Mouse (Mus musculus) induced T-regulatory cell, adult 2 months (primary cell): Measurements from ENCODE around the gene Olfr95.
"Not testable (repeated sequence)": the region's sequence is repeated elsewhere in the genome, so short reads cannot be mapped to it uniquely, and the experiment has no call there.

ENCODE experiments used
- DNase-seq: peaks from one replicate; pipeline ENCODE4 v3.0.0-alpha.2; 2012; ENCODE audit warnings: low read depth

Olfr95 gene

DNA sequence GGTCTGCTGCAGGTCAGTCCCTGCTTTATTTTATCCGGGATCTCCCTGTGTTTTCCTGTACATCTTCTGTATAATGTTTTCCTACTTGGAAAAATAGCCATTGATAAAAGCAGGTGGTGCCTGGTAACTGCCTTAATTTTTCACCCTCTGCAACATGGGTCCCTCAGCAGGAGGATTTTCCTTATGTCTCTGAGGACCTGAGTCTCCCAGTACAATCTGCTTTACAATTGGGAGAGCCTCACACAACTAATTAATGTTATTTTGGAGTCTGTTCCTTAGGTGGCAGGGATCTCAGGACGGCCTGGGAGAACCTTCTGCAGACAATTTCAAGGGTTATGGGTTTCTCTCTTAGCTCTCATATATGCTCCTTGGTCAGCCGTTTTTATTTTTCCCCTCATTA is at the start of gene Olfr95:
Gene Olfr95, minus strand, starts transcription at position 101 of the 400 bp plus-strand sequence.
- DNase-seq: no peak

GRCm38 (mm10) chr17:37250544-37250943 is 37.6 kb upstream of the Olfr95 start:
- peak; percentile 64 for DNase-seq

DNA sequence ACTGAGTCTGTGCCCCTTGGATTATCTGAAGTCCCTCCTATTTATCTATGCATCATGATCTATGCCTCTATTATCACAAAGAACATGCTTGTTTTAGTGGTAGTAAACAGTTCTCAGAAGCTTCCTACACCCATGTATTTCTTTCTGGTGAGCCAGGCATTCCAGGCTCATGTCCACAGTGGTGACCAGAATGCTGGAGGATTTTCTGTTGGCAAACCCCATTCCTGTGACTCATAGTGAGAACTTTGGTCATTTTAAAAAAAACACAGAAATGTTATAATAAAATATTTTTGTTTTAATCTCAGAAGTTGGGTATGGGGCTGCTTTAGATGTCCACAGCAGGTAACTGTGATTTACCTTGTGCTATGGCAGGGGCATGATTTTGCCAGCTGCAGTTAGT is 36.5 kb upstream of the Olfr95 start:
- no peak for DNase-seq

GRCm38 (mm10) chr17:37246715-37247114 is 33.8 kb upstream of the Olfr95 start:
- peak; percentile 85 for DNase-seq

DNA sequence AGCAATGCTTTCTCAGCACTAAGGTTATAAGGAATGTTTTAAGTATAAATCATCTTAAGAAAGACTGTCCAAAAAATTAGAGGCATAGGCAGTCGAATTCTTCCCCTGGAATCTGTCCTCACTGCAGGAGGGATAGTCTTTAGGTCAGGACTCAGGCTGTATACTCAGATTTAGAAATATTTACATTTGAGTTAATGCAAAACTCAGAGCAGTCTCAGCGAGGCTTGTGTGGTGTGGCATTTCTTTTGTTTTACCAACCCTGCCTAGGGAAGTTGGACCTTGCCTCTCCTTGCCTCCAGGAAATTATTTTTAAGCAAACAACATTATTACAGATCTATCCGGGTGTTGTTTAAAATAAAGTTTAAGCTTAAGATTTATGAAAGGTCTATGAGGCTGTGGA is 29.3 kb upstream of the Olfr95 start:
- no peak for DNase-seq

DNA sequence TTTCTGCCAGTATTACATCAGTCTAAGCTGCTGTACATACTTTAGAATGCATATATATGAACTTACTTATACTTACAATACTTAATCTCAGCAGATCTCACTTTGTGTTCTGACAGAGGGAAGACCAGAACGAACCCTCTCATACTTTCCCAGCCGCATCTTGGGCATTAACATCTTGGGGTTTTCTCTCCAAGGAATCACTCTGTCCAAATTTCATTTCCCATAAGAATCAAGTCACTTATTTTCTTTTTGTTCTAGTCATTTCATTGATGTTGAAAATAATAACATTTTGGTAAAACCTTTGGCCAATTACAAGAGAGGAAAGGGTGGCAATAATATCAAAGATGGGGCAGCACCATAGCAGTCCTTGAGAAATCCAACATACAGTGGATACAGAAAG is 24.3 kb upstream of the Olfr95 start, which contains the start of gene Olfr97:
Gene Olfr97, minus strand, starts transcription at position 101 of the 400 bp plus-strand sequence.
- not testable (repeated sequence) for DNase-seq

- no peak for DNase-seq
Observed at GRCm38 (mm10) chr17:37221879-37222278, 9.0 kb upstream of the Olfr95 start.

DNA sequence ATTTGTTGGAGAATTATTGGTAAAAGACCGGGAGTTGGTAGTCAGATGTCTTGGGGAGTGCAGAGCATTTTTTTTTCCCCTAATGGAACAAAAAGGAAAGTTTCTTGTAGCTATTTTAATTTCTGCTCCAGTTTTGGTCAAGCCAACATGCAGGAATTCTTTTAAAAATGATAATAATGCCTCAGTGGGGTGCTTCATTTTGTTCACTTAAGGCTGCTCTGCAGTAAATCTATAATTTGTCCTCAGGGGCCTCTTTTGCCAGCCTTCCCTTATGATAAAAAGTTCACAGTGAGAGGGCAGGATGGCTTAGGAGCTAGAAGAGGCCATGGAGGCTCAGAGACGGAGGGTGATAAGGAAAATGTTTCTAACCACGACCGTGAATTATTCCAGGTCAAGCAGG is 6.9 kb upstream of the Olfr95 start, which contains the start of gene Olfr96:
Gene Olfr96, plus strand, starts transcription at position 301 of the 400 bp plus-strand sequence.
- DNase-seq: no peak

DNA sequence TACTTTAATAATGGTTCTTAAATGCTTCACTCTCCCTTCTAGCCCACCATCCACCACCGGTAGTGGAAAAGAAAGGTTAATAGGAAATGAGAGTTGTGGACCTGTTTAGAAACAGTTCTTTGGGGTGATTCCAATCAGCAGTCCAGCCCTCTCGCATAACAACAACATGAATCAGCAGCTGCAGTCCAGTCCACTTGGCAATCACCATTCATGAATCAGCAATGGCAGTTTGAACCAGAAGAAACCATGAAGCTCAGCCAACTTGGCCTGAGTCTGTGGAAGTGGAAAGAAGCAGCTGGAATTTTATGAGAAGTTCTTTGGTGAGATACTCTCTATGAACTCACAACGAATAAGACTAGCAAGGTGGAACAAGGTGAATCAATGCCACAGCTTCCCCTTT is 5.6 kb upstream of the Olfr95 start:
- DNase-seq: no peak

- no peak for DNase-seq
Observed at GRCm38 (mm10) chr17:37210884-37211768, 1.8 kb downstream of the Olfr95 start.

GRCm38 (mm10) chr17:37203917-37204236 is 9.0 kb downstream of the Olfr95 start:
- no peak for DNase-seq

DNA sequence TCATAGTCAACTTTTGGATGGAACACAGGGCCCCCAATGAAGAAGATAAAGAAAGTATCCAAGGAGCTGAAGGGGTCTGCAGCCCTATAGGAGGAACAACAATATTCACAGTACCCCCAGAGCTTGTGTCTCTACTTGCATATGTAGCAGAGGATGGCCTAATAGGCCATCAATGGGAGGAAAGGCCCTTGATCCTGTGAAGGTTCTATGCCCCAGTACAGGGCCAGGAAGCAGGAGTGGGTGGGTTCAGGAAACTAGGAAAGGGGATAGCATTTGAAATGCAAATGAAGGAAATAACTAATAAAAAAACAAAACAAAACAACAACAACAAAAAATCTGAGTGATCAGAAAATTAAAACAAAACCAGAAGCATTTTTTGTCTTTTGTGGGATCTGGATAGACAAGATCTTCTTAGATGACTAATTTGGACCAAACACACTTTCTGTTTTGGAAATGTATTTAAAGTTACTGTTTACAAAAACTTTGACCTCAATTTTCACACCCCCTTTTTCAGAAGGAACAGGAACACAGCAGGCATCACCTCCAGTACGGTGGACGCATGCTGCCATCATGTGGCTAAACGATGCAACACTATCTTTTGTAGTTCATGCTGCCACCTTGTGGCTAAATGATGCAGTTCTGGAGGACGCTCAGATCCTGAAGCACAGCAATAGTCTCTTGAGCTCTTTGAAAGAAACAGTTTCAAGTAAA is 9.6 kb downstream of the Olfr95 start:
- peak; percentile 86 for DNase-seq

DNA sequence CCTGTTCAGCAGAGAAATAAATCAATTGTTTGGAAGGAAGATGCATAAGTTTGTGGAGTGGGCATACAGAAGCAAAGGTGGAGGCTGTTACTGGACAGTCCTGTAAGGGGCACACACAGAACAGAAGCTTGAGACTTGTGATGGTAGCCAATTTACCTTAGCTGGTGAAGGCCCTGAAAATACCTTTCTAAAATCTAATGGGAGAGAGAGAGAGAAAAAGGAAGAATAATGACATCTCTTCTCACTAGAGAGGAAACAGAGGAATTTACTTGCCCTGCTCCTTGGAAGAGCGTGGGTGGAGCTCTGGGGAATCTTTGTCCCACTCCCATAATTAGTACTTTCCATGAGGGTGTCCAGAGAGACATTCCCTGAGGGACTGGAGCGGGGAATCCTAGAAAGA is 12.0 kb downstream of the Olfr95 start, which contains the start of gene Olfr94:
Gene Olfr94, minus strand, starts transcription at position 101 of the 400 bp plus-strand sequence.
- no peak for DNase-seq

- DNase-seq: no peak
Observed at GRCm38 (mm10) chr17:37196845-37197724, 15.8 kb downstream of the Olfr95 start.

DNA sequence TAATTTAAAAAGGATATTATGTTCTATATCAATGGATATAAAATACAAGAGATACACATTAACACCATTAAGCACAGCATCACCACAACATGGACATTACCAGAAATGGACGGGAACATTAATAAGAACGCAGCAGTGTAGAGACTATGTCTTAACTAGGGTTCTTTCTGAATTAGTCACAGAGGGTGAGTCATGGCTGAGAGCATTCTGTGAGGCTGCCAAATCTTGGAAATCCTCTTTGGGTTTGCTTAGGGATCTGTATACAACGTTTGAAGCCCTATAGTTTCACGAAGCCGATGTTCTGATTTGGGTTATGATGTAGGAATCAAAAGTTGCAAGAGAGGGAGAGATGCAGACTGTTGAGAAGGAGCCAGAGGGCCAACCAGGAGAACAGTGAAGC is 18.1 kb downstream of the Olfr95 start:
- DNase-seq: no peak

DNA sequence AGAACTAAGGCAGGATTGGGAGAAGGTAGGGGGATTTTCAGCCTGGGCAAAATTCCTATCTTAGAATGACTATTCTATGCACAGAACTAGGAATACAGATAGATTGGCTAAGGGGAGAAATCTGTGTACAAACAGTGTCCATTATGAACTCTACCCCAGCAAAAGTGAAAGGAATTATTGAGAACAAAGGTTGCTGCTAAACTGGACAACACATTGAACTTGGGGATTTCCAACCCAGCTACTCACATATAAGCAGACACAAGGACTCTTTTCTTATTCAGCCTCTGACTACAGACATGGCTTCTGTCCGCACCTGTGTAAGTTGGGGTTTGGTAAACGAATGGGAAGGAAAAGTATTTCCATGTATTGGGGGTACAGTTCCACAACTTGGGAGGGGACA is 19.3 kb downstream of the Olfr95 start, which contains the start of gene Ubd:
Gene Ubd, plus strand, starts transcription at position 237 of the 400 bp plus-strand sequence.
- DNase-seq: no peak

GRCm38 (mm10) chr17:37193032-37193431 is 19.9 kb downstream of the Olfr95 start:
- DNase-seq: no peak

GRCm38 (mm10) chr17:37190711-37191110 is 22.2 kb downstream of the Olfr95 start:
- peak; percentile 8 for DNase-seq

GRCm38 (mm10) chr17:37185474-37185873 is 27.4 kb downstream of the Olfr95 start:
- peak; percentile 10 for DNase-seq

DNA sequence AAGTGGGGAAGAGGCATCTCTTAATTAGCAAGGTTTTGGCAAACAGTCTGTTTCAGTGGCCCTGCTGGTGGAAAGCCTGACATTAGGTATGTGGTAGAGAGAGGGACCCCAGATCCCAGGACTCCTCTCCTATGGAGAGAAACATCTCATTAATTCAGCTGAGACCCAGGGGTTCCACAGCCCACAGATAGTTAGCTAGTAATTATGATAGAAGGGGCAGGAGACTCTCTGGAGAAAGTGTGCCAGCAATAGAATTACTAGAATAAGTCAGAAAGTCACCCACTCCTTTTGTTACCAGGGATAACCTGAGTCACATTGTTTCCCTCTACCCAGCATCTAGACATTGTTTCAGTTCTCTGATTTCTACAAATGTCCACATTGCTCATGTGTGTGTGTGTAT is 51.5 kb downstream of the Olfr95 start, which contains the start of gene Olfr93:
Gene Olfr93, minus strand, starts transcription at position 101 of the 400 bp plus-strand sequence.
- no peak for DNase-seq
